Mouse (Mus musculus) MEL (cell line): ENCODE measurements around the gene Gm10058. TPM values are rescaled to one million over a fixed set of nuclear protein-coding genes. Genes with fewer than 3 reads are reported as not detected.
"Not testable (repeated sequence)": the region's sequence is repeated elsewhere in the genome, so short reads cannot be mapped to it uniquely, and the experiment has no call there.

Experiments used
- DNase-seq: peaks from one replicate; pipeline ENCODE4 v3.0.0; 2011; ENCODE audit warnings: low read depth, low spot score
- H3K27ac ChIP-seq: 2 replicates; pipeline ENCODE4 v1.5.1; 2012; ENCODE audit warnings: low read depth, mild to moderate bottlenecking, control low read depth, low read length, moderate library complexity; ENCODE audit not compliant: control insufficient read depth
- H3K27me3 ChIP-seq, 2 experiments: fragments of 150-350 bp in 1 of 2; sonication (generic) in 1 of 2; 2 replicates each; pipeline ENCODE4 v1.6.1; 2012; ENCODE audit warnings: low read length in 2 of 2, mild to moderate bottlenecking in 2 of 2, improper control_type of control experiment in 1 of 2, moderate library complexity in 1 of 2; ENCODE audit not compliant: insufficient read depth in 2 of 2, control insufficient read depth in 1 of 2
- H3K36me3 ChIP-seq, 2 experiments: 2 replicates each; pipeline ENCODE4 v1.6.1; 2012 to 2014; ENCODE audit warnings: low read length in 2 of 2, improper control_type of control experiment in 1 of 2, inconsistent platforms in 1 of 2, mild to moderate bottlenecking in 1 of 2; ENCODE audit not compliant: insufficient read depth in 2 of 2, control insufficient read depth in 1 of 2
- H3K4me1 ChIP-seq, 2 experiments: fragments of 150-350 bp in 1 of 2; sonication (generic) in 1 of 2; 2 replicates each; pipeline ENCODE4 v1.6.1; 2012; ENCODE audit warnings: low read length in 2 of 2, improper control_type of control experiment in 1 of 2, mild to moderate bottlenecking in 1 of 2; ENCODE audit not compliant: insufficient read depth in 2 of 2, control insufficient read depth in 1 of 2
- H3K4me3 ChIP-seq, 2 experiments: fragments of 150-350 bp in 1 of 2; sonication (generic) in 1 of 2; 2 replicates each; pipeline ENCODE4 v1.5.1; 2012; ENCODE audit warnings: low read depth in 2 of 2, low read length in 2 of 2, mild to moderate bottlenecking in 2 of 2, moderate library complexity in 2 of 2, control low read depth in 1 of 2, improper control_type of control experiment in 1 of 2; ENCODE audit not compliant: control insufficient read depth in 1 of 2, insufficient read depth in 1 of 2
- H3K79me2 ChIP-seq: 2 replicates; pipeline ENCODE4 v1.6.1; 2012; ENCODE audit warnings: mild to moderate bottlenecking, low read length, moderate library complexity; ENCODE audit not compliant: control insufficient read depth, poor library complexity, insufficient read depth
- H3K9ac ChIP-seq: 2 replicates; pipeline ENCODE4 v1.6.1; 2012; ENCODE audit warnings: low read depth, mild to moderate bottlenecking, control low read depth, low read length, moderate library complexity; ENCODE audit not compliant: control insufficient read depth, poor library complexity, severe bottlenecking
- H3K9me3 ChIP-seq: fragments of 150-350 bp; sonication (generic); replicated peaks from 2 replicates; pipeline ENCODE4 v1.6.1; 2012; ENCODE audit warnings: mild to moderate bottlenecking, low read length, improper control_type of control experiment, moderate library complexity; ENCODE audit not compliant: insufficient read depth
- polyA plus RNA-seq, 2 experiments: library from polyadenylated mRNA; stranded (reverse) in 1 of 2; unstranded in 1 of 2; fragments of >175 nt in 1 of 2; fragments of >200 nt in 1 of 2; gene quantifications; 2 replicates each; pipeline versions ENCODE4 v1.2.1 to v1.2.4; 2012; ENCODE audit warnings: low replicate concordance in 2 of 2, low read depth in 1 of 2; ENCODE audit not compliant: insufficient read length in 2 of 2, insufficient read depth in 1 of 2, missing spikeins in 1 of 2
- total RNA-seq: library from RNA; depleted of rRNA; stranded (reverse); fragments of 300-350 nt; gene quantifications from 2 replicates; pipeline ENCODE4 v1.2.3, GENCODE M21; 2012; rRNA removed

Gm10058 gene
- not detected in 2 replicates for total RNA-seq
- not detected for polyA plus RNA-seq

DNA sequence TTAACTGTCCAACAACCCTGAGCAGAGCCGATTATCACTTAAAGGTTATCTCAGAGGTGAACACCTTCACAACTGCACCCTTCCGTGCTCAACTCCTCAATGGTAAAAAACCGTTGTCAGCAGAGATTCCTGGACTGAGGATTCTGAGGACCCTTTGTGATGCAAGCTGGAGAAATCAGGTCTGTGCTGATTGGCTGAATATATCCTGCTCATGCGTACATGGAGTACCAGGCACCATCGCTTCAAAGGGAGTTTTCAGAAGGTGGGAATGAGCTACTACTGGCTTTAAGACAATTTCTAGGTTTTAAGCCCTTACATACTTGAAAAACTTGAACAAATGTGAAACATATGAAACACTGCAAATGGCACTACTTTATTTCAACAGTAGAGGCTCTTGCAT, at the start of gene Gm10058:
TSS of gene Gm10058 (minus strand) at position 101 of the 400 bp plus-strand sequence.
- H3K27me3 ChIP-seq, DNase-seq, H3K9ac ChIP-seq, H3K36me3 ChIP-seq, H3K27ac ChIP-seq, H3K4me3 ChIP-seq, H3K9me3 ChIP-seq, H3K4me1 ChIP-seq, H3K79me2 ChIP-seq: not testable (repeated sequence)
